Mouse (Mus musculus): ENCODE measurements at regions not wholly inside any gene's neighbourhood (a gene's known extent, or its start where the extent isn't known, plus 50 kb on each side); places are given as distances from the start of the nearest gene placed in this dataset.

DNA sequence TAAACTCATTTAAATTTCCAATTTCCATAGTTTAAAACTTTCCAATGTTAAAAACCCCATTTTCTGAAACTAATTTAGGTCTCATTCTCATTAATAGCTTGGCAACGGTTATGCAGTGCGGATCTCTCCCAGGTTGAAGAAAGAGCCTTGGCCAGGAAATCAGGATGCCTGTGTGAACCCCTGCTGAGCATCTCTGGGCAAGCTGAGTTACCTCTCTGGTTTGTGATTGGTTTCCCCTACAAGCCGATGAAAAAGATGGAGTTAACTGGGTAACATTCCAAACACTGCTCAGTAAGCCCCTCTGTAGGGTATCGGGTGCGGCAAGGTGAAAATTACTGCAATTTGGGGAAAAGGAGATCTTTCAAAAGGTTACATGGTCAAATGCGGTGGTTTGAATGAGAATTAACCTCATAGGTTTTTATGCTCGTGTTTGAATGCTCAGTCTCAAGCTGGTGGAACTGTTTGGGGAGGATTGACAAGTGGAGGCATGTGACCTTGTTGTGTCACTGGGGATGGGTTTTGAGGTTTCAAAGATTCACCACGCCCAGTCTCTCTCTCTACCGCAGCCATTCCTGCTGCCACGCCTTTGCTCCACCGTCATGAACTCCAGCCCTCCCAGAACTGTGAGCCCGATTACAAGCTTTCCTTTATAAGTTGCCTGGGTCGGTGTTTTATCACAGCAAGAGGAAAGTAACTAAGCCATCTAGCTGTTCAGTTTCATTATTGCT lies 164.6 kb upstream of the Tle3 start:
- TF ChIP-seq EP300 (IDR thresholded peaks at IDR 0.05; ENCODE audit: low read length) (no peak), SMC3 (IDR thresholded peaks at IDR 0.05; ENCODE audit: low read depth, low read length) (no peak), POLR2A (IDR thresholded peaks at IDR 0.05; ENCODE audit: low read depth, low read length) (no peak), ZNF384 (IDR thresholded peaks at IDR 0.05; ENCODE audit: low read depth, low read length) (no peak), MXI1 (IDR thresholded peaks at IDR 0.05; ENCODE audit: low read depth, low read length) (no peak), IRF4 (IDR thresholded peaks at IDR 0.05; ENCODE audit: low read depth, low read length) (no peak), CTCF (conservative IDR thresholded peaks at IDR 0.05 in 1 of 2, IDR thresholded peaks at IDR 0.05 in 1 of 2; ENCODE audit: low read depth in 2 of 2, low read length in 2 of 2) (no peak), MEF2A (IDR thresholded peaks at IDR 0.05; ENCODE audit: borderline replicate concordance, low read depth, low read length) (no peak)
